Mouse (Mus musculus) liver, postnatal 0 days (tissue): ENCODE measurements around the gene Dlx1. TPM values are rescaled to one million over a fixed set of nuclear protein-coding genes. Genes with fewer than 3 reads are reported as not detected.

Experiments used
- ATAC-seq: fragments of 200-750 bp; cut with Nextera tagmentation; 2 replicates; pipeline ENCODE4 v1.8.0; 2017; ENCODE audit warnings: mild to moderate bottlenecking, moderate library complexity
- DNase-seq: peaks from one replicate; pipeline ENCODE4 v3.0.0-alpha.2; 2016
- H3K27ac ChIP-seq: fragments of 300-500 bp; sonication (generic); 2 replicates; pipeline ENCODE4 v1.5.1; 2014; ENCODE audit warnings: antibody characterized with exemption, moderate library complexity, mild to moderate bottlenecking, low read depth
- H3K27me3 ChIP-seq: fragments of 300-500 bp; sonication (generic); 2 replicates; pipeline ENCODE4 v1.6.1; 2014; ENCODE audit warnings: low read length, control low read depth, mixed read lengths; ENCODE audit not compliant: insufficient read depth
- H3K36me3 ChIP-seq: fragments of 300-500 bp; sonication (generic); replicated peaks from 2 replicates; pipeline ENCODE4 v1.6.1; 2014; ENCODE audit warnings: mild to moderate bottlenecking, control low read depth, low read length, moderate library complexity, mixed read lengths; ENCODE audit not compliant: insufficient read depth
- H3K4me1 ChIP-seq: fragments of 300-500 bp; sonication (generic); 2 replicates; pipeline ENCODE4 v1.6.1; 2014; ENCODE audit warnings: antibody characterized with exemption, mild to moderate bottlenecking, control low read depth; ENCODE audit not compliant: insufficient read depth
- H3K4me2 ChIP-seq: fragments of 300-500 bp; sonication (generic); 2 replicates; pipeline ENCODE4 v1.6.1; 2014; ENCODE audit warnings: low read depth, mild to moderate bottlenecking, low read length, moderate library complexity, mixed read lengths
- H3K4me3 ChIP-seq: fragments of 300-500 bp; sonication (generic); 2 replicates; pipeline ENCODE4 v1.5.1; 2014; ENCODE audit warnings: low read depth, low read length
- H3K9ac ChIP-seq: fragments of 300-500 bp; sonication (generic); replicated peaks from 2 replicates; pipeline ENCODE4 v1.6.1; 2014; ENCODE audit warnings: mild to moderate bottlenecking, moderate library complexity
- H3K9me3 ChIP-seq: fragments of 300-500 bp; sonication (generic); 2 replicates; pipeline ENCODE4 v1.6.1; 2016; ENCODE audit warnings: mild to moderate bottlenecking, control low read depth, low read length, mixed read lengths
- CTCF ChIP-seq: sonication (generic); IDR thresholded peaks from 2 replicates; pipeline ENCODE4 v1.5.1; 2016; ENCODE audit warnings: antibody characterized with exemption, low read depth
- EP300 ChIP-seq: IDR thresholded peaks from 2 replicates; pipeline ENCODE4 v1.6.1; 2016; ENCODE audit warnings: antibody characterized with exemption, low read depth, mild to moderate bottlenecking
- WGBS: fragments of 180-500 bp; shearing (Covaris S2); extraction: QIAGEN DNeasy Blood & Tissue Kit; methylation state at CpG from one replicate; pipeline ENCODE4 v1.1.7; 2014; ENCODE audit not compliant: insufficient replicate concordance; 5-methylcytosine and 5-hydroxymethylcytosine counted together
- polyA plus RNA-seq: library from polyadenylated mRNA; unstranded; fragments of >200 nt; fragmentation: Nextera tagmentation; extraction: Ambion mirVana; gene quantifications from 2 replicates; pipeline ENCODE4 v1.2.1, GENCODE M21; 2015

The Dlx1 gene
- polyA plus RNA-seq, 1 experiment from 2014 or later: 0.09 TPM

DNA sequence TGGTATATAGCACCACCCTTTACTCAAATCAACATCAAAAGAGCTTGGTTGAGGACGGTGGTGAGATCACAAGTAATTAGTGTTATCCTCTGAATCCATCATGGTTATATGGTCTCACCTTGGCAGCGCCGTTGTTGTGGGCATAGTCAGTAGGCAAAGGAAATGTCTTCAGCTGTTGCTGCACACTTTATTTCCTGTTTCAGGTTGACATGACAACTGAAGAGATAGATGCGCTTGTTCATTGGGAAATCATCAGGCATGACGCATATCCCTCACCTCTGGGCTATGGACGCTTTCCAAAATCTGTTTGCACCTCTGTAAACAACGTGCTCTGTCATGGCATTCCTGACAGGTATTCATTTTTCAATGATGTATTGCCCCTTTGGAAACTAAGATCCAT lies 16.7 kb upstream of the Dlx1 start:
- no peaks in the 10 kb centered on the region for H3K4me1 ChIP-seq
- H3K36me3 ChIP-seq: no peaks in the 10 kb centered on the region; the same call in none of the 2 replicates
- H3K4me3 ChIP-seq: no peak overlapping the region
- H3K9ac ChIP-seq: no peak overlapping the region
- TF ChIP-seq EP300: no peak
- TF ChIP-seq CTCF: no peak
- ATAC-seq: no peak
- H3K4me2 ChIP-seq: no peak overlapping the region
- H3K27ac ChIP-seq: no peak overlapping the region
- no peaks in the 10 kb centered on the region for H3K9me3 ChIP-seq
- no peak for DNase-seq
- WGBS: 84% methylated on average over 7 of the region's 7 CpGs
- H3K27me3 ChIP-seq: no peaks in the 10 kb centered on the region

DNA sequence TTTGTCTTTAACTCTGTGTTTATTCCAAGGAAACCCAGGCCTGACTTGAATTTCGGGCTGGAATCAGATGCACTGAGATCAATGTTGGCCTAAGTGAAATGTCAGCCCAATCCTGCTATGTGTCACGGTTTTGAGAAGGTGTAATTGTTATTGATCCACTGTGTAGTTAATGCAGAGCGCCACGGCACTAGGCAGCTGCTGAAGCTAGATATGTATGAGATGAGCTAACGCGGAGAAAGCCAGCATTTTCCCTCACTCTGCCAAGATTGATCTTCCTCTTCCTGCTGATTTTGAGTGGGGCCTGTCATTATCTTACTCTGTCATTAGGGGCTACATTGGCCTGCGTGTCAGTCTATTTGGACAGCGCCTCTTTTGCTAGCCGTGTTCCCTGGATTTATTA lies 15.6 kb upstream of the Dlx1 start:
- no peaks in the 10 kb centered on the region for H3K27me3 ChIP-seq
- 87% methylated on average over 9 of the region's 9 CpGs for WGBS
- H3K36me3 ChIP-seq: no peaks in the 10 kb centered on the region; the same call in none of the 2 replicates
- ATAC-seq: no peak
- H3K4me1 ChIP-seq: no peaks in the 10 kb centered on the region
- H3K4me2 ChIP-seq: no peak overlapping the region
- H3K4me3 ChIP-seq: no peak overlapping the region
- DNase-seq: no peak
- H3K27ac ChIP-seq: no peak overlapping the region
- H3K9ac ChIP-seq: no peak overlapping the region
- TF ChIP-seq EP300: no peak
- no peak for TF ChIP-seq CTCF
- H3K9me3 ChIP-seq: no peaks in the 10 kb centered on the region

DNA sequence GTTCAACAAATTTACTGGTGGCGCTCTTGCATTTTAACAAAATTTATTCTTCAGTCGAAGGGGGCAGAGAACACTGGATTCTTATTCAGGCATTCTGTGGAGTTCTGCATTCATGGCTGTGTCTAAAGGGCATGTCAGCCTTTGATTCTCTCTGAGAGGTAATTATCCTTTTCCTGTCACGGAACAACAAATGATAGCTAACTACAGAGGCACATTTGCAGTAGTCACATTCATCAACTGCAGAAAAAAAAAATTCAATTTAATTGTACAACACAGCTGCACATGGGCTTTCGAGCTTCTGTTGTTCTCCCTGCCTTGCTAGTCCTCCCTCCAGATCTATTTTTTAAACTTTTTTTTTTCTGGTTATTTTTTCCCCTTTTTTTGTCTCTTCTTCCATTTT lies 10.9 kb upstream of the Dlx1 start:
- Histone ChIP-seq H3K4me2 (no peak overlapping the region), H3K9me3 (no peaks in the 10 kb centered on the region), H3K4me1 (no peaks in the 10 kb centered on the region), H3K9ac (no peak overlapping the region), H3K4me3 (no peak overlapping the region), H3K36me3 (no peaks in the 10 kb centered on the region), H3K27ac (no peak overlapping the region), H3K27me3 (peaks cover 3% of the 10 kb centered on the region; the same call in 1 of the 2 replicates)
- ATAC-seq (no peak), DNase-seq (no peak)
- TF ChIP-seq CTCF (no peak), EP300 (no peak)
- WGBS: 78% methylated on average over 4 of the region's 4 CpGs

DNA sequence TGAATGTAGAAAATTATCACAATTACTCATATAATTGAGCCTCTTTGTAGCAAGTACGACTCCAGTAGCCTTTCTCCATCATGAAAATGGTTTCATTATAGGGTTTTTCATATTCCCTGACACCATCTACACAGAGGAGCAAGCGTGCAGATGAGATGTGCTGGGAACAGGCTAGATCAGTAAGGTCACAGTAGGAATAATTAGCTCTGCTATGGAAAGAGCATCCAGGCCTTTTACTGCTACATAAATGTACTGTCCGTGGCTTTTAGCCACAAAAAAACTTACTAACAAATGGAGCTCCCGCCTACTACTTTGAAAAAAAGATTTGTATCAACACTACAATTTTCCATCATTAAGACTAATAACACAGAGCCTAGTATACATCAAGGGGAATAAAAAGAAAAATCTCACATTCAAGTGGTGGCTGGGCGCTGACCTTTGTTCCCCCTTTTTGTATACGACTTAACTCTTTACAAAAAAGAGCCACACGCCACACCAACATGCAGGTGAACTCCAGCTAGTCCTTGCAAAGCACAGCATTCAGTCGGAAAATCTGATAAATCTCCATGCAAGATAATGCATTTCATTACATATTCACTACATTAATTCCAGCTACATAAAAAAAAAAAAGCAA lies 10.3 kb upstream of the Dlx1 start:
- 81% methylated on average over 8 of the region's 8 CpGs for WGBS
- DNase-seq: no peak
- no peak for TF ChIP-seq CTCF
- no peak for TF ChIP-seq EP300
- ATAC-seq: no peak
- Histone ChIP-seq H3K27ac (no peak overlapping the region), H3K36me3 (no peaks in the 10 kb centered on the region), H3K4me2 (no peak overlapping the region), H3K27me3 (peaks cover 6% of the 10 kb centered on the region; the same call in 1 of the 2 replicates), H3K9me3 (no peaks in the 10 kb centered on the region), H3K4me3 (no peak overlapping the region), H3K9ac (no peak overlapping the region), H3K4me1 (no peaks in the 10 kb centered on the region)

DNA sequence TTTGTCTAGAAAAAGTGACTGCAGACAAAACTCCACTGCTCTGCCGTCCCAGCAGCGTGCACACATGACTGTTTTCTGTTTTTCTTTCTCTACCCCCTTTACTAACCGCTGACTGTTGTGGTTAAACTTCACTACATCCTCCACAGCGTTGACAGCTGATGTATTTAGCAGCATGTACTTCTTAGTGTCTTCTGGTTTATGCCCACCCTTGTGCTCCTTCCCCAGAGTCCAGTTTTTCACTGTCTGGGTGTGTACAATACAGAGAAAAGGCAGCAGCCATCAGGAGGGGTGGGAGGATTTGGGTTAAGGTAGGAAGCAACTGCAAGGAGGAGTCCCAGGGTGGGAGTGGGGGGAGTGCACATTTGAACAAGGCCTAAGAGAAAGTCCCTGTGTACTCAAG lies 5.0 kb upstream of the Dlx1 start:
- Histone ChIP-seq H3K9ac (no peak overlapping the region), H3K27ac (0 out of 2 replicates have a peak overlapping the region, but pooled peaks have one; percentile 44), H3K4me2 (no peak overlapping the region), H3K4me3 (no peak overlapping the region), H3K27me3 (peaks cover 52% of the 10 kb centered on the region), H3K9me3 (no peaks in the 10 kb centered on the region), H3K4me1 (no peaks in the 10 kb centered on the region), H3K36me3 (no peaks in the 10 kb centered on the region)
- DNase-seq (no peak), ATAC-seq (0 out of 2 replicates have a peak, but pooled peaks have one; percentile 15)
- WGBS: 25% methylated on average over 4 of the region's 4 CpGs
- no peak for TF ChIP-seq CTCF
- TF ChIP-seq EP300: no peak

DNA sequence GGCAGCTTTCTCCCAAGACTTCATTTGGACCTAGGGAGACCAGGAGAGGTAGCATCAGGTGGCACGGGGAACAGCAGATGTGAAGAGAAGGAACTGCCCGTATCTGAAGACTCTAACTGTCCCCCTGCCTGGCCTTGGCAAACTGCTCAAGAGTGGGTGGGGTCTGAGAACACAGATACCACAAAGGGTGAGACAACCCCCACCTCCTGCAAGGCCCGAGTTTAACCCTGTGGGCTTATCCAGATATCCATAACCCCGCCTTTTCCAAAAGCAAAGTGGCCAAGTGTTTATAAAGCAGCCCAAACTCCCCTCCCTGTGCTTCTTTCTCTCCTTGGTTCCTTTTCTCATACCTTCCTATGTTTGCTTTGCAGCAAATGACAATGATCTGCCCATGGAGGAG lies 4.5 kb upstream of the Dlx1 start:
- no peak overlapping the region for H3K4me2 ChIP-seq
- H3K27ac ChIP-seq: 0 out of 2 replicates have a peak overlapping the region, but pooled peaks have one; percentile 44
- no peaks in the 10 kb centered on the region for H3K36me3 ChIP-seq
- no peaks in the 10 kb centered on the region; the same call in 1 of the 2 replicates for H3K4me1 ChIP-seq
- 37% methylated on average over 4 of the region's 4 CpGs for WGBS
- TF ChIP-seq EP300: no peak
- no peak for TF ChIP-seq CTCF
- H3K9ac ChIP-seq: no peak overlapping the region
- no peak overlapping the region for H3K4me3 ChIP-seq
- no peaks in the 10 kb centered on the region for H3K9me3 ChIP-seq
- ATAC-seq: no peak
- no peak for DNase-seq
- peaks cover 57% of the 10 kb centered on the region for H3K27me3 ChIP-seq
